Mouse (Mus musculus): ENCODE data around the gene Trim68. TPM values are rescaled to one million over a fixed set of nuclear protein-coding genes. Genes with fewer than 3 reads are reported as not detected.
A peak's percentile ranks its signal among the peaks of the same experiment; 100 is the strongest.

Trim68 gene
- 1 to 10 TPM; 6.7 to 8.5 TPM for total RNA-seq (2021)
- long read RNA-seq, experiment 1, transcript Trim68-201 (7 exons, 2,388 nt) = major isoform, 9 of 12 reads
- long read RNA-seq, experiment 1, partial matches to known transcripts = 0 of 12 reads
- long read RNA-seq, experiment 1, other reads (novel, unspliced or antisense) = 3 of 12 reads
- long read RNA-seq, experiment 2, partial matches to known transcripts = 0 of 4 reads
- long read RNA-seq, experiment 2, other reads (novel, unspliced or antisense) = 2 of 4 reads

GRCm38 (mm10) chr7:102686944-102687501 is at the start of gene Trim68:
Gene Trim68 (minus strand): TSS chr7:102687327.
- DNase-seq = peak; percentile 90 to 95

- DNase-seq = no peak
Measured at GRCm38 (mm10) chr7:102733793-102734192, 46.7 kb upstream of the Trim68 start.

DNA sequence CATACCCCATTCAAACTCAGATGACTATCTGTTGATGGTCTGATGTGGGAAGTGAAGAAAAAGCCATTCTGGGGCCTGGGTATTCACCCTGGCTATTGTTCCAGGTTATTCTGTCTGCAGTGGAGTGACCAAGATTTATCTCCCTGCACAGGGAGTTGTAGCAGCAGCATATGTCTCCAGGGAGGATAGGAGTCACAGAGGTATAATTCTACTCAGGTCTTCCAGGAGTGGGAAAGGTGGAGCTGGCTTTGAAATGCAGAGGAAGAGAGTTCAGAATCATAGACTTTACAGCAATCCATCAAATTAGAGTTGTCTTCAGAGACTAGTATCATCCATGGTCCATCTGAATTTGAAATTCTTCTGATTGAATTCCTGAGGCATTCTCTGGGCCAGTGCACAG is 40.3 kb upstream of the Trim68 start, which contains the start of gene Olfr559:
Olfr559 (minus strand) TSS at position 101 of the 400 bp plus-strand sequence.
- no peak for DNase-seq

- no peak for DNase-seq
Measured at GRCm38 (mm10) chr7:102718970-102719369, 31.8 kb upstream of the Trim68 start, which contains the start of gene Olfr33. Gene Olfr33 (minus strand): TSS chr7:102719070.

DNA sequence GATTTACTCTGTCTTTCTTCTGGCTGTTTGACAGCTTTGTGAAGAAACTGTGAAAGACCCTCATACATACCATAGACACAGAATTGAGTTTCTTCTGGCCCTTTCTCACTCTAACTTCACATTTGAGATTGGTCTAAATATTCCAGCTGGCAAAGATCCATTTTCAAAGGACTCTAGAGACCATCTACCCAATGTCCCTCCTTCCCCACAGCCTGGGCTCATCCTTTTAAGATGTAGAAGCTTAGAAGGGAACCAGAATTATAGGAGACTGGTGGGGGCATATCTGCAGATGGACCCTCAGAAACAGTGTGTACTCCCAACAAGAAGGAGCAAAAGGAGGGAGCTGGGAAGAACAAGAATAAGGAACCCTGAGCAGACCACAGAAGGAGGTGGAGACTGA is 14.8 kb upstream of the Trim68 start, which contains the start of gene Olfr558:
Olfr558 (plus strand) TSS at position 301 of the 400 bp plus-strand sequence.
- no peak for DNase-seq

GRCm38 (mm10) chr7:102698461-102698860 is 11.3 kb upstream of the Trim68 start:
- DNase-seq = no peak

- peak; percentile 52 to 53 for DNase-seq
Measured at GRCm38 (mm10) chr7:102695358-102696125, 8.4 kb upstream of the Trim68 start, which contains the start of gene Olfr557. Gene Olfr557 (plus strand): TSS chr7:102695910.

GRCm38 (mm10) chr7:102681916-102682315 is 5.2 kb downstream of the Trim68 start:
- DNase-seq = peak in 1 of 2 experiments; percentile 15

- DNase-seq = no peak
Measured at GRCm38 (mm10) chr7:102676225-102676624, 10.9 kb downstream of the Trim68 start.

DNA sequence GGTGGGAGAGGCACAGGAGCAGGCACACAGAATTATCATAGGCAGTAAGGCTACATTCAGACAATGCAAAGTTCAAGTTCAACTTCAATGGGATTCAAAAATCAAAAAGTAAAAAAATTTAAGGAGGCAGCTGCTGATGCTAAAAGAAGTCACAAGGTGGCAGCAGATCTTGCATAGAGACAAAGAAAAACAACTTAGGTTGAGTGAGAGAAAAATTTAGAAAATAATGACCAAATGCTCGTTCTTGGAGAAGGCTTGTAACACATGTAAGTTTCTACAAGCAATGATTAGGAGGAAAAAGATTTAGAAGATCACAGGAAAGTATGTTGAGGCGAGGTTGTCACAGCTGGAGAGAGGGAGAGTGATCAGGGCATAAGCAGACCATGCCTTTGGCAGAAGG is 21.7 kb downstream of the Trim68 start:
- no peak for DNase-seq

- DNase-seq = no peak
Measured at GRCm38 (mm10) chr7:102664599-102664998, 22.5 kb downstream of the Trim68 start, which contains the start of gene Olfr556. Gene Olfr556 (plus strand): TSS chr7:102664899.

- DNase-seq = no peak
Measured at GRCm38 (mm10) chr7:102658523-102658922, 28.6 kb downstream of the Trim68 start, which contains the start of gene Olfr555. Gene Olfr555 (plus strand): TSS chr7:102658823.

DNA sequence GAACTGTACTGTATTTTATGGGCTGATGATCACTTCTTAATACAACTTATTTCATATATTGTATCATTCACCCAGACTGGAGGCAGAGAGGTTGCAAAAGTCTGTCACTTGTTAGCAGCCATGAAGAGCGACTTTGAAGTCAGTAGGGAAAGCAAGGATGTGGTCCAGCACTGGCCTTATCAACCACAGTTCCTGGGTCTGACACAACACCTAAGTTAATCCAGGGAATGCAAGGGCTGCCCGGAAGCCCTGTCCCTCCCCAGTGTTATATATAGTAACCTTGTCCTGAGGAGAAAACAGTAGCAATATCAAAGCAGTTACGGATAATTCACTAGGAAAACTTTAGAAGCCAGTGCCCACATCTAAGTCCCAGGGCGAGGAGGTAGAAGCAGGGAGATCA is 42.2 kb downstream of the Trim68 start:
- DNase-seq = peak; percentile 8 to 16

DNA sequence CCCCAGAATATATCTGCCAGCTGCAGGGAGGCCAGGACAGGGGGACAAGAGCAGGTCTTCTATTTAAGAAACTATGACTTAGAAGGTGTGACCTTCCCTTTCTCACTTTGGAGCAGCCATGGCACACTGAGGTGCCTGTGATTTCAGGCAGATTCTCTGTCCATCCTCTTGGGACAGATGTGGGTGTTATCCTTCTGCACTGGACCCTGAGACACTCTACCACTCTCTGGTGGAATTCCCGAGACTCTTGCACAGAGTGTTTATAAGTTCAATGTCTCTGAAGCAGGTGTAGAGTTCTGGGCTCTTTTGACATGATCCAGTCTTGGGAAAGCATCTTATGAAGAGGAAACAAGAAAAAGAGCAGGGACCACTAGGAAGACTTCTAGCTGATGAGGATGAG is 49.0 kb downstream of the Trim68 start, which contains the start of gene Olfr554:
Olfr554 (plus strand) TSS at position 301 of the 400 bp plus-strand sequence.
- DNase-seq = no peak

DNA sequence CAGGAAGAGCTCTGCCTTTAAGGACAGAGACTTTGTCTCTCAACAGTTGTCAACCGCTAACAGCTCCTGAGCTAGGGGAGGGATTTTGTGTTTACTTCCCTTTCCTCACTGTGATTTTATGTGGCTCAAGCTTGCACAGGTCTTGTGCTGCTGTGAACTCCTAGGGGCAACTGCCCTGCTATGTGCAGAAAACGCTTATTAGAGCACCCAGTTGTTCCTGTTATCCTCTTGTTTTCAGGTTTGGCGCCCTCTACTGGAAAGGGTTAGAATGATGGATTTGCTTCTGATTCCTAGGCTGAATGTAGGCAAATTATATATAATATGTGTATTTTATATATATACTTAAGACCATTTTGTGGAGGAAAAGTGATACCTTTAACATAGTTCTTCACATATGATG is 50.5 kb downstream of the Trim68 start:
- DNase-seq = peak; percentile 39 to 76

Other genes starting within 250 kb of the Trim68 start
- gene Rrm1, start 245.6 kb downstream of the Trim68 start, total RNA-seq (2021) = 10 to 100 TPM in 1 of 2 experiments, 1 to 10 TPM in 1; 9.5 to 10.1 TPM
- gene Olfr543, start 205.6 kb downstream of the Trim68 start, total RNA-seq (2021) = not detected
- not detected for gene Olfr544, start 199.0 kb downstream of the Trim68 start, total RNA-seq (2021)
- gene Olfr545, start 187.8 kb downstream of the Trim68 start, total RNA-seq (2021) = not detected
- not detected for gene Olfr547, start 152.6 kb downstream of the Trim68 start, total RNA-seq (2021)
- not detected for gene Olfr548-ps1, start 146.4 kb downstream of the Trim68 start, total RNA-seq (2021)
- gene Olfr549, start 137.5 kb downstream of the Trim68 start, total RNA-seq (2021) = not detected
- 1 to 10 TPM; 5.3 TPM for gene Trim21, start 121.8 kb downstream of the Trim68 start, total RNA-seq (2021)
- gene Olfr550, start 115.9 kb downstream of the Trim68 start, total RNA-seq (2021) = under 1 TPM; 0.05 to 0.18 TPM
- gene Olfr551, start 95.4 kb downstream of the Trim68 start, total RNA-seq (2021) = not detected
- gene Olfr552, start 89.6 kb downstream of the Trim68 start, total RNA-seq (2021) = under 1 TPM; 0.10 to 0.23 TPM
- gene Olfr553, start 69.1 kb downstream of the Trim68 start, total RNA-seq (2021) = not detected
- gene Olfr554, start 48.9 kb downstream of the Trim68 start, total RNA-seq (2021) = not detected
- gene Olfr555, start 28.5 kb downstream of the Trim68 start, total RNA-seq (2021) = not detected
- not detected for gene Olfr556, start 22.4 kb downstream of the Trim68 start, total RNA-seq (2021)
- not detected for gene Olfr557, start 8.6 kb upstream of the Trim68 start, total RNA-seq (2021)
- gene Olfr558, start 14.9 kb upstream of the Trim68 start, total RNA-seq (2021) = 1 to 10 TPM; 2.3 TPM
- not detected for gene Olfr33, start 31.7 kb upstream of the Trim68 start, total RNA-seq (2021)
- not detected for gene Olfr559, start 40.2 kb upstream of the Trim68 start, total RNA-seq (2021)
- gene Olfr560, start 72.0 kb upstream of the Trim68 start, total RNA-seq (2021) = not detected
- gene Olfr78, start 72.1 kb upstream of the Trim68 start, total RNA-seq (2021) = under 1 TPM; 0.49 to 0.60 TPM
- not detected for gene Olfr561, start 83.9 kb upstream of the Trim68 start, total RNA-seq (2021)
- gene Olfr564, start 116.2 kb upstream of the Trim68 start, total RNA-seq (2021) = not detected
- gene Olfr566, start 171.4 kb upstream of the Trim68 start, total RNA-seq (2021) = not detected
- not detected for gene Olfr568, start 189.8 kb upstream of the Trim68 start, total RNA-seq (2021)
- not detected for gene Olfr569, start 203.6 kb upstream of the Trim68 start, total RNA-seq (2021)
- gene Olfr570, start 207.2 kb upstream of the Trim68 start, total RNA-seq (2021) = not detected
- gene Olfr571, start 230.2 kb upstream of the Trim68 start, total RNA-seq (2021) = not detected
- gene Olfr572, start 237.1 kb upstream of the Trim68 start, total RNA-seq (2021) = not detected